Mouse (Mus musculus): Measurements from ENCODE around the gene Dst. TPM values are rescaled to one million over a fixed set of nuclear protein-coding genes. Genes with fewer than 3 reads are reported as not detected.

The Dst gene
- polyA plus RNA-seq, 1 experiment from 2014 or later: 26.9 TPM

- peaks cover 24% of the 10 kb centered on the region for H3K4me1 ChIP-seq (ENCODE audit: control insufficient read depth, insufficient read depth, low read length)
- H3K36me3 ChIP-seq (ENCODE audit: control insufficient read depth, insufficient read depth, low read length): no peaks in the 10 kb centered on the region
- H3K9ac ChIP-seq (ENCODE audit: low read depth, low read length): no peak overlapping the region
- H3K4me3 ChIP-seq (ENCODE audit: low read depth, low read length): no peak overlapping the region
- no peaks in the 10 kb centered on the region for H3K9me3 ChIP-seq (replicated peaks; ENCODE audit: control insufficient read depth, low read length)
- ATAC-seq (replicated peaks; ENCODE audit: insufficient number of reproducible peaks, low FRiP score, low TSS enrichment): no peak
- no peaks in the 10 kb centered on the region for H3K27me3 ChIP-seq (ENCODE audit: control insufficient read depth, insufficient read depth, low read length)
- no peak overlapping the region for H3K27ac ChIP-seq (ENCODE audit: low read depth, low read length)
- H3K4me2 ChIP-seq: no peak overlapping the region
- 52% methylated on average over 5 of the region's 5 CpGs for WGBS (ENCODE audit: insufficient replicate concordance)
Measured at GRCm38 (mm10) chr1:34068341-34068740, 160.3 kb downstream of the Dst start.

GRCm38 (mm10) chr1:34069514-34070290 lies 161.7 kb downstream of the Dst start:
- WGBS (ENCODE audit: insufficient replicate concordance): 74% methylated on average over 10 of the region's 10 CpGs
- Histone ChIP-seq H3K9ac (ENCODE audit: low read depth, low read length) (no peak overlapping the region), H3K4me3 (ENCODE audit: low read depth, low read length) (no peak overlapping the region), H3K36me3 (ENCODE audit: control insufficient read depth, insufficient read depth, low read length) (no peaks in the 10 kb centered on the region), H3K4me1 (ENCODE audit: control insufficient read depth, insufficient read depth, low read length) (peaks cover 38% of the 10 kb centered on the region), H3K27ac (ENCODE audit: low read depth, low read length) (no peak overlapping the region), H3K4me2 (no peak overlapping the region), H3K27me3 (ENCODE audit: control insufficient read depth, insufficient read depth, low read length) (no peaks in the 10 kb centered on the region), H3K9me3 (replicated peaks; ENCODE audit: control insufficient read depth, low read length) (no peaks in the 10 kb centered on the region)
- no peak for ATAC-seq (replicated peaks; ENCODE audit: insufficient number of reproducible peaks, low FRiP score, low TSS enrichment)

- Histone ChIP-seq H3K4me3 (ENCODE audit: low read depth, low read length) (no peak overlapping the region), H3K27ac (ENCODE audit: low read depth, low read length) (peak overlapping the region; percentile 65; the same call in 1 of the 2 replicates), H3K4me2 (no peak overlapping the region), H3K9me3 (replicated peaks; ENCODE audit: control insufficient read depth, low read length) (no peaks in the 10 kb centered on the region), H3K9ac (ENCODE audit: low read depth, low read length) (no peak overlapping the region), H3K36me3 (ENCODE audit: control insufficient read depth, insufficient read depth, low read length) (no peaks in the 10 kb centered on the region), H3K27me3 (ENCODE audit: control insufficient read depth, insufficient read depth, low read length) (no peaks in the 10 kb centered on the region), H3K4me1 (ENCODE audit: control insufficient read depth, insufficient read depth, low read length) (peaks cover 44% of the 10 kb centered on the region)
- ATAC-seq (replicated peaks; ENCODE audit: insufficient number of reproducible peaks, low FRiP score, low TSS enrichment): no peak
- WGBS (ENCODE audit: insufficient replicate concordance): 46% methylated on average over 7 of the region's 7 CpGs
Measured at GRCm38 (mm10) chr1:34070474-34070873, 162.4 kb downstream of the Dst start.

GRCm38 (mm10) chr1:34070991-34071639 lies 163.1 kb downstream of the Dst start:
- no peak overlapping the region for H3K4me2 ChIP-seq
- 72% methylated on average over 6 of the region's 6 CpGs for WGBS (ENCODE audit: insufficient replicate concordance)
- no peak for ATAC-seq (replicated peaks; ENCODE audit: insufficient number of reproducible peaks, low FRiP score, low TSS enrichment)

GRCm38 (mm10) chr1:34072262-34072661 lies 164.2 kb downstream of the Dst start:
- WGBS (ENCODE audit: insufficient replicate concordance): 69% methylated on average over 7 of the region's 7 CpGs
- ATAC-seq (replicated peaks; ENCODE audit: insufficient number of reproducible peaks, low FRiP score, low TSS enrichment): no peak
- no peaks in the 10 kb centered on the region for H3K36me3 ChIP-seq (ENCODE audit: control insufficient read depth, insufficient read depth, low read length)
- no peak overlapping the region for H3K4me2 ChIP-seq
- peaks cover 47% of the 10 kb centered on the region for H3K4me1 ChIP-seq (ENCODE audit: control insufficient read depth, insufficient read depth, low read length)
- no peaks in the 10 kb centered on the region for H3K9me3 ChIP-seq (replicated peaks; ENCODE audit: control insufficient read depth, low read length)
- no peaks in the 10 kb centered on the region for H3K27me3 ChIP-seq (ENCODE audit: control insufficient read depth, insufficient read depth, low read length)
- H3K27ac ChIP-seq (ENCODE audit: low read depth, low read length): no peak overlapping the region
- no peak overlapping the region for H3K9ac ChIP-seq (ENCODE audit: low read depth, low read length)
- H3K4me3 ChIP-seq (ENCODE audit: low read depth, low read length): no peak overlapping the region

More at GRCm38 (mm10) chr1:34070991-34071639, 163.1 kb downstream of the Dst start:
- H3K4me3 ChIP-seq (ENCODE audit: low read depth, low read length): no peak overlapping the region
- no peaks in the 10 kb centered on the region for H3K9me3 ChIP-seq (replicated peaks; ENCODE audit: control insufficient read depth, low read length)
- H3K27me3 ChIP-seq (ENCODE audit: control insufficient read depth, insufficient read depth, low read length): no peaks in the 10 kb centered on the region
- H3K9ac ChIP-seq (ENCODE audit: low read depth, low read length): no peak overlapping the region
- H3K36me3 ChIP-seq (ENCODE audit: control insufficient read depth, insufficient read depth, low read length): no peaks in the 10 kb centered on the region
- peaks cover 44% of the 10 kb centered on the region for H3K4me1 ChIP-seq (ENCODE audit: control insufficient read depth, insufficient read depth, low read length)
- peak overlapping the region; percentile 65; the same call in 1 of the 2 replicates for H3K27ac ChIP-seq (ENCODE audit: low read depth, low read length)

- Histone ChIP-seq H3K9me3 (replicated peaks; ENCODE audit: control insufficient read depth, low read length) (no peaks in the 10 kb centered on the region), H3K4me1 (ENCODE audit: control insufficient read depth, insufficient read depth, low read length) (peaks cover 53% of the 10 kb centered on the region), H3K27ac (ENCODE audit: low read depth, low read length) (no peak overlapping the region), H3K4me3 (ENCODE audit: low read depth, low read length) (no peak overlapping the region), H3K9ac (ENCODE audit: low read depth, low read length) (no peak overlapping the region), H3K36me3 (ENCODE audit: control insufficient read depth, insufficient read depth, low read length) (no peaks in the 10 kb centered on the region), H3K27me3 (ENCODE audit: control insufficient read depth, insufficient read depth, low read length) (no peaks in the 10 kb centered on the region), H3K4me2 (no peak overlapping the region)
- peak; percentile 28; the same call in 1 of the 2 replicates for ATAC-seq (replicated peaks; ENCODE audit: insufficient number of reproducible peaks, low FRiP score, low TSS enrichment)
- 34% methylated on average over 10 of the region's 10 CpGs for WGBS (ENCODE audit: insufficient replicate concordance)
Measured at GRCm38 (mm10) chr1:34073436-34074169, 165.6 kb downstream of the Dst start.

GRCm38 (mm10) chr1:34074245-34075187 lies 166.5 kb downstream of the Dst start:
- H3K4me3 ChIP-seq (ENCODE audit: low read depth, low read length): no peak overlapping the region
- peak overlapping the region; percentile 34 for H3K4me2 ChIP-seq
- peak overlapping the region; percentile 71 for H3K27ac ChIP-seq (ENCODE audit: low read depth, low read length)
- H3K9ac ChIP-seq (ENCODE audit: low read depth, low read length): 0 out of 2 replicates have a peak overlapping the region, but pooled peaks have one; percentile 10
- H3K9me3 ChIP-seq (replicated peaks; ENCODE audit: control insufficient read depth, low read length): no peaks in the 10 kb centered on the region
- no peak for ATAC-seq (replicated peaks; ENCODE audit: insufficient number of reproducible peaks, low FRiP score, low TSS enrichment)
- H3K27me3 ChIP-seq (ENCODE audit: control insufficient read depth, insufficient read depth, low read length): no peaks in the 10 kb centered on the region
- no peaks in the 10 kb centered on the region for H3K36me3 ChIP-seq (ENCODE audit: control insufficient read depth, insufficient read depth, low read length)
- 33% methylated on average over 15 of the region's 15 CpGs for WGBS (ENCODE audit: insufficient replicate concordance)
- peaks cover 52% of the 10 kb centered on the region for H3K4me1 ChIP-seq (ENCODE audit: control insufficient read depth, insufficient read depth, low read length)
